Comparison of ENCODE assay signal across 8 mouse cellular contexts in genomic region chrX:136172118-136172551, GRCm38 (mm10). TPM values are rescaled to one million over a fixed set of nuclear protein-coding genes. Genes with fewer than 3 reads are reported as not detected.
A peak's percentile ranks its signal among the peaks of the same experiment; 100 is the strongest.
DNase-seq lines count a peak whose midpoint lies in the region; ATAC-seq and TF ChIP-seq lines count a peak whose summit lies in the region.

Gene Tceal8, minus strand, starts transcription at chrX:136172342.

- no peaks in the 10 kb centered on the region for H3K4me1 ChIP-seq in cerebellum, adult 2 months (ENCODE audit: control insufficient read depth, insufficient read depth, low read length)
- no peaks in the 10 kb centered on the region for H3K4me1 ChIP-seq in forebrain, postnatal 0 days (ENCODE audit: insufficient read depth)
- no peaks in the 10 kb centered on the region for H3K4me1 ChIP-seq in lung, adult 2 months (ENCODE audit: control insufficient read depth, insufficient read depth, low read length)
- no peaks in the 10 kb centered on the region for H3K4me1 ChIP-seq in neural tube, embryonic 15.5 days
- no peaks in the 10 kb centered on the region for H3K4me1 ChIP-seq in thymus, adult 2 months (replicated peaks; ENCODE audit: control insufficient read depth, insufficient read depth, low read length)

- H3K4me2 ChIP-seq in forebrain, postnatal 0 days (ENCODE audit: low read depth), result peak within 1 kb of the TSS; percentile 49
- H3K4me2 ChIP-seq in neural tube, embryonic 15.5 days, result peak within 1 kb of the TSS; percentile 54

- no peaks in the 10 kb centered on the region for H3K27me3 ChIP-seq in cerebellum, adult 2 months (ENCODE audit: control insufficient read depth, insufficient read depth, low read length)
- H3K27me3 ChIP-seq in forebrain, postnatal 0 days (ENCODE audit: insufficient read depth, low read length), result no peaks in the 10 kb centered on the region
- H3K27me3 ChIP-seq in neural tube, embryonic 15.5 days (replicated peaks), result no peaks in the 10 kb centered on the region
- H3K27me3 ChIP-seq in thymus, adult 2 months (ENCODE audit: control insufficient read depth, insufficient read depth, low read length), result no peaks in the 10 kb centered on the region

- peak within 1 kb of the TSS; percentile 94 for H3K27ac ChIP-seq in cerebellum, adult 2 months (ENCODE audit: insufficient read depth, low read length)
- H3K27ac ChIP-seq in forebrain, postnatal 0 days (ENCODE audit: low read depth, low read length), result peak within 1 kb of the TSS; percentile 83
- peak within 1 kb of the TSS; percentile 88 for H3K27ac ChIP-seq in layer of hippocampus, adult 2 months
- H3K27ac ChIP-seq in neural tube, embryonic 15.5 days (replicated peaks), result peak within 1 kb of the TSS; percentile 87
- H3K27ac ChIP-seq in thymus, adult 2 months (ENCODE audit: control insufficient read depth, insufficient read depth, low read length), result no peak within 1 kb of the TSS

- peak; percentile 67; the same call in 1 of the 2 replicates for TF ChIP-seq POLR2A in cerebellum, adult 2 months (IDR thresholded peaks at IDR 0.05; ENCODE audit: borderline replicate concordance, insufficient read depth, low read length)
- TF ChIP-seq POLR2A in lung, adult 2 months (IDR thresholded peaks at IDR 0.05; ENCODE audit: borderline replicate concordance, extremely low read depth, low read depth, low read length), result peak; percentile 87; the same call in 1 of the 2 replicates
- TF ChIP-seq POLR2A in thymus, adult 2 months (IDR thresholded peaks at IDR 0.05; ENCODE audit: control insufficient read depth, extremely low read depth, insufficient read depth, low read length, poor library complexity), result no peak

- WGBS in cerebellum, adult 2 months, result 7% methylated on average over 10 of the region's 10 CpGs
- 26% methylated on average over 10 of the region's 10 CpGs for WGBS in forebrain, postnatal 0 days
- 25% methylated on average over 10 of the region's 10 CpGs for WGBS in lung, adult 2 months
- 13% methylated on average over 10 of the region's 10 CpGs for whole genome bisulfite sequencing in neural tube, embryonic 15.5 days
- WGBS in thymus, adult 2 months, result 5% methylated on average over 10 of the region's 10 CpGs

- no peaks in the 10 kb centered on the region for H3K9me3 ChIP-seq in forebrain, postnatal 0 days (ENCODE audit: low read length)
- no peaks in the 10 kb centered on the region for H3K9me3 ChIP-seq in neural tube, embryonic 15.5 days (replicated peaks)

- ATAC-seq in forebrain, postnatal 0 days, result peak; percentile 96
- ATAC-seq in neural tube, embryonic 15.5 days (ENCODE audit: low FRiP score), result peak; percentile 98

- intact Hi-C loops in heart, postnatal 36 days (cut with DNase I), result loop anchor here (5.0 kb wide), 1 partner anchor 75 kb away; the partner anchor contains the start of gene Tceal9

- H3K9ac ChIP-seq in forebrain, postnatal 0 days, result peak within 1 kb of the TSS; percentile 57
- peak within 1 kb of the TSS; percentile 59 for H3K9ac ChIP-seq in neural tube, embryonic 15.5 days (replicated peaks)

- DNase-seq in MN1 (ENCODE audit: low spot score), result peak; percentile 76
- peak; percentile 75 to 86 for DNase-seq in cerebellum, adult 2 months
- peak; percentile 90 for DNase-seq in forebrain, postnatal 0 days
- DNase-seq in heart, postnatal 36 days, result peak; percentile 64 to 69
- DNase-seq in layer of hippocampus, adult 2 months (ENCODE audit: low spot score in 2 of 2), result peak; percentile 64 to 86
- peak; percentile 63 for DNase-seq in lung, adult 2 months
- DNase-seq in thymus, adult 2 months, result peak; percentile 8

- H3K36me3 ChIP-seq in forebrain, postnatal 0 days (ENCODE audit: insufficient read depth), result no peaks in the 10 kb centered on the region
- no peaks in the 10 kb centered on the region for H3K36me3 ChIP-seq in neural tube, embryonic 15.5 days
- no peaks in the 10 kb centered on the region for H3K36me3 ChIP-seq in thymus, adult 2 months (ENCODE audit: control insufficient read depth, insufficient read depth, low read length)

- H3K4me3 ChIP-seq in cerebellum, adult 2 months (replicated peaks; ENCODE audit: insufficient read depth, low read depth, low read length), result peak within 1 kb of the TSS; percentile 84
- H3K4me3 ChIP-seq in forebrain, postnatal 0 days (ENCODE audit: low read depth, low read length), result peak within 1 kb of the TSS; percentile 52
- peak within 1 kb of the TSS; percentile 67 for H3K4me3 ChIP-seq in layer of hippocampus, adult 2 months
- H3K4me3 ChIP-seq in lung, adult 2 months (replicated peaks; ENCODE audit: extremely low read depth, low read depth, low read length), result peak within 1 kb of the TSS; percentile 92
- peak within 1 kb of the TSS; percentile 53 for H3K4me3 ChIP-seq in neural tube, embryonic 15.5 days (replicated peaks)
- peak within 1 kb of the TSS; percentile 31 for H3K4me3 ChIP-seq in thymus, adult 2 months (ENCODE audit: control insufficient read depth, insufficient read depth, low read length)

- no peak for TF ChIP-seq CTCF in cerebellum, adult 2 months (IDR thresholded peaks at IDR 0.05; ENCODE audit: borderline replicate concordance, insufficient read depth, low read depth, low read length)
- TF ChIP-seq CTCF in forebrain, postnatal 0 days (IDR thresholded peaks at IDR 0.05; ENCODE audit: low read depth), result peak; percentile 27; the same call in 1 of the 2 replicates
- TF ChIP-seq CTCF in layer of hippocampus, adult 2 months (conservative IDR thresholded peaks at IDR 0.05), result no peak
- no peak for TF ChIP-seq CTCF in lung, adult 2 months (IDR thresholded peaks at IDR 0.05; ENCODE audit: insufficient read depth, low read length)
- no peak for TF ChIP-seq CTCF in thymus, adult 2 months (IDR thresholded peaks at IDR 0.05; ENCODE audit: borderline replicate concordance, control insufficient read depth, extremely low read depth, insufficient read depth, low read length, poor library complexity)

RNA-seq across cellular contexts. Expression of gene Tceal8, which starts in this region (rescaled TPM):
- 71.8 and 72.0 TPM in 2 replicates for polyA plus RNA-seq in cerebellum, adult 2 months (2012; rRNA removed)
- 112 and 117 TPM in 2 replicates for total RNA-seq in forebrain, postnatal 0 days (2014; rRNA removed)
- polyA plus RNA-seq in forebrain, postnatal 0 days (2015; fragmentation: Nextera tagmentation; extraction: Ambion mirVana), result 134 and 141 TPM in 2 replicates
- total RNA-seq in heart, postnatal 36 days (2021), result 10 to 100 TPM; 17.0 to 19.2 TPM
- total RNA-seq in layer of hippocampus, adult 2 months (2021), result 10 to 100 TPM; 33.2 to 40.7 TPM
- 4.5 and 11.4 TPM in 2 replicates for polyA plus RNA-seq in lung, adult 2 months (2012; rRNA removed)
- polyA plus RNA-seq in neural tube, embryonic 15.5 days (2015; fragmentation: Nextera tagmentation; extraction: Ambion mirVana), result 118 and 126 TPM in 2 replicates
- polyA plus RNA-seq in thymus, adult 2 months (2012; rRNA removed), result 0.96 and 1.2 TPM in 2 replicates

Comparison
In these comparisons a context has a peak if more than half of its experiments do, and no peak if none do; other contexts are left out.
1. DNase-seq: peak in every context shown above with its lines; median percentile 90 in forebrain, postnatal 0 days; 80 in cerebellum, adult 2 months; 76 in MN1; 75 in layer of hippocampus, adult 2 months; 66 in heart, postnatal 36 days; 63 in lung, adult 2 months; 8 in thymus, adult 2 months.
2. H3K4me3 ChIP-seq: peak in every context shown above with its lines; median percentile 92 in lung, adult 2 months; 84 in cerebellum, adult 2 months; 67 in layer of hippocampus, adult 2 months; 53 in neural tube, embryonic 15.5 days; 52 in forebrain, postnatal 0 days; 31 in thymus, adult 2 months.